Mouse (Mus musculus): ENCODE data around the gene Lrrc61.
"Not testable (repeated sequence)": the region's sequence is repeated elsewhere in the genome, so short reads cannot be mapped to it uniquely, and the experiment has no call there.

Lrrc61 gene

GRCm38 (mm10) chr6:48554280-48555103 lies at the start of gene Lrrc61:
TSS of gene Lrrc61 (plus strand) at chr6:48554796.
- peak; percentile 99 to 100 for DNase-seq

GRCm38 (mm10) chr6:48508087-48508486 lies 46.5 kb upstream of the Lrrc61 start:
- no peak for DNase-seq

GRCm38 (mm10) chr6:48510426-48510825 lies 44.2 kb upstream of the Lrrc61 start:
- DNase-seq, result no peak

GRCm38 (mm10) chr6:48511861-48512260 lies 42.7 kb upstream of the Lrrc61 start:
- no peak for DNase-seq

- DNase-seq, result not testable (repeated sequence)
These were observed 29.7 kb upstream of the Lrrc61 start for GRCm38 (mm10) chr6:48524882-48525281.

- no peak for DNase-seq
These were observed 26.7 kb upstream of the Lrrc61 start for GRCm38 (mm10) chr6:48527901-48528300.

- no peak for DNase-seq
These were observed 25.3 kb upstream of the Lrrc61 start for GRCm38 (mm10) chr6:48529261-48529660.

- DNase-seq, result no peak
These were observed 24.6 kb upstream of the Lrrc61 start for GRCm38 (mm10) chr6:48529871-48530440.

- peak in 1 of 2 experiments; percentile 44 for DNase-seq
These were observed 23.7 kb upstream of the Lrrc61 start for GRCm38 (mm10) chr6:48530862-48531261.

GRCm38 (mm10) chr6:48533475-48533874 lies 21.1 kb upstream of the Lrrc61 start:
- DNase-seq, result no peak

GRCm38 (mm10) chr6:48534913-48535312 lies 19.7 kb upstream of the Lrrc61 start:
- DNase-seq, result no peak

- DNase-seq, result no peak
These were observed 18.5 kb upstream of the Lrrc61 start for GRCm38 (mm10) chr6:48536091-48536490.

- peak; percentile 96 for DNase-seq
These were observed 17.3 kb upstream of the Lrrc61 start, which contains the start of gene Atp6v0e2 for GRCm38 (mm10) chr6:48537105-48537954. TSS of gene Atp6v0e2 (plus strand) at chr6:48537615.

- peak; percentile 88 to 94 for DNase-seq
These were observed 15.5 kb upstream of the Lrrc61 start for GRCm38 (mm10) chr6:48538841-48539737.

GRCm38 (mm10) chr6:48539860-48540259 lies 14.7 kb upstream of the Lrrc61 start:
- DNase-seq, result peak; percentile 43 to 58

GRCm38 (mm10) chr6:48540721-48541120 lies 13.9 kb upstream of the Lrrc61 start:
- DNase-seq, result no peak

GRCm38 (mm10) chr6:48541560-48542450 lies 12.8 kb upstream of the Lrrc61 start:
- DNase-seq, result peak in 1 of 2 experiments; percentile 45

- no peak for DNase-seq
These were observed 12.0 kb upstream of the Lrrc61 start for GRCm38 (mm10) chr6:48542631-48543030.

- DNase-seq, result no peak
These were observed 9.3 kb upstream of the Lrrc61 start for GRCm38 (mm10) chr6:48545251-48545650.

- DNase-seq, result peak; percentile 50 to 77
These were observed 8.3 kb upstream of the Lrrc61 start for GRCm38 (mm10) chr6:48546271-48546670.

- DNase-seq, result no peak
These were observed 7.7 kb upstream of the Lrrc61 start for GRCm38 (mm10) chr6:48546858-48547257.
